Mouse (Mus musculus) MEL (cell line): ENCODE measurements around the gene Krt1. TPM values are rescaled to one million over a fixed set of nuclear protein-coding genes. Genes with fewer than 3 reads are reported as not detected.

Experiments
- DNase-seq: peaks from one replicate; pipeline ENCODE4 v3.0.0; 2011; ENCODE audit warnings: low read depth, low spot score
- H3K27ac ChIP-seq: 2 replicates; pipeline ENCODE4 v1.5.1; 2012; ENCODE audit warnings: low read depth, mild to moderate bottlenecking, control low read depth, low read length, moderate library complexity; ENCODE audit not compliant: control insufficient read depth
- H3K27me3 ChIP-seq, 2 experiments: fragments of 150-350 bp in 1 of 2; sonication (generic) in 1 of 2; 2 replicates each; pipeline ENCODE4 v1.6.1; 2012; ENCODE audit warnings: low read length in 2 of 2, mild to moderate bottlenecking in 2 of 2, improper control_type of control experiment in 1 of 2, moderate library complexity in 1 of 2; ENCODE audit not compliant: insufficient read depth in 2 of 2, control insufficient read depth in 1 of 2
- H3K36me3 ChIP-seq, 2 experiments: 2 replicates each; pipeline ENCODE4 v1.6.1; 2012 to 2014; ENCODE audit warnings: low read length in 2 of 2, improper control_type of control experiment in 1 of 2, inconsistent platforms in 1 of 2, mild to moderate bottlenecking in 1 of 2; ENCODE audit not compliant: insufficient read depth in 2 of 2, control insufficient read depth in 1 of 2
- H3K4me1 ChIP-seq, 2 experiments: fragments of 150-350 bp in 1 of 2; sonication (generic) in 1 of 2; 2 replicates each; pipeline ENCODE4 v1.6.1; 2012; ENCODE audit warnings: low read length in 2 of 2, improper control_type of control experiment in 1 of 2, mild to moderate bottlenecking in 1 of 2; ENCODE audit not compliant: insufficient read depth in 2 of 2, control insufficient read depth in 1 of 2
- H3K4me3 ChIP-seq, 2 experiments: fragments of 150-350 bp in 1 of 2; sonication (generic) in 1 of 2; 2 replicates each; pipeline ENCODE4 v1.5.1; 2012; ENCODE audit warnings: low read depth in 2 of 2, low read length in 2 of 2, mild to moderate bottlenecking in 2 of 2, moderate library complexity in 2 of 2, control low read depth in 1 of 2, improper control_type of control experiment in 1 of 2; ENCODE audit not compliant: control insufficient read depth in 1 of 2, insufficient read depth in 1 of 2
- H3K79me2 ChIP-seq: 2 replicates; pipeline ENCODE4 v1.6.1; 2012; ENCODE audit warnings: mild to moderate bottlenecking, low read length, moderate library complexity; ENCODE audit not compliant: control insufficient read depth, poor library complexity, insufficient read depth
- H3K9ac ChIP-seq: 2 replicates; pipeline ENCODE4 v1.6.1; 2012; ENCODE audit warnings: low read depth, mild to moderate bottlenecking, control low read depth, low read length, moderate library complexity; ENCODE audit not compliant: control insufficient read depth, poor library complexity, severe bottlenecking
- H3K9me3 ChIP-seq: fragments of 150-350 bp; sonication (generic); replicated peaks from 2 replicates; pipeline ENCODE4 v1.6.1; 2012; ENCODE audit warnings: mild to moderate bottlenecking, low read length, improper control_type of control experiment, moderate library complexity; ENCODE audit not compliant: insufficient read depth
- BHLHE40 ChIP-seq: IDR thresholded peaks from 2 replicates; pipeline ENCODE4 v1.6.1; 2012; ENCODE audit warnings: low read depth, mild to moderate bottlenecking, inconsistent platforms, low read length, improper control_type of control experiment, borderline replicate concordance
- CHD1 ChIP-seq: IDR thresholded peaks from 2 replicates; pipeline ENCODE4 v1.6.1; 2012; ENCODE audit warnings: low read depth, mild to moderate bottlenecking, inconsistent platforms, low read length, improper control_type of control experiment
- E2F4 ChIP-seq: IDR thresholded peaks from 2 replicates; pipeline ENCODE4 v1.6.1; 2011; ENCODE audit warnings: low read depth, low read length, improper control_type of control experiment, borderline replicate concordance
- ELF1 ChIP-seq: IDR thresholded peaks from 2 replicates; pipeline ENCODE4 v1.6.1; 2014; ENCODE audit warnings: low read depth, mild to moderate bottlenecking, inconsistent platforms, low read length, improper control_type of control experiment, moderate library complexity
- JUND ChIP-seq: IDR thresholded peaks from 2 replicates; pipeline ENCODE4 v1.6.1; 2011; ENCODE audit warnings: low read depth, mild to moderate bottlenecking, improper control_type of control experiment, low read length
- KAT2A ChIP-seq: conservative IDR thresholded peaks from 2 replicates; pipeline ENCODE4 v1.6.1; 2012; ENCODE audit warnings: low read depth, low read length, improper control_type of control experiment, inconsistent platforms
- MXI1 ChIP-seq: IDR thresholded peaks from 2 replicates; pipeline ENCODE4 v1.6.1; 2011; ENCODE audit warnings: mild to moderate bottlenecking, low read depth, low read length, improper control_type of control experiment
- MYB ChIP-seq: IDR thresholded peaks from 2 replicates; pipeline ENCODE4 v1.6.1; 2011; ENCODE audit warnings: mild to moderate bottlenecking, low read depth, low read length, improper control_type of control experiment
- NRF1 ChIP-seq: IDR thresholded peaks from 2 replicates; pipeline ENCODE4 v1.6.1; 2014; ENCODE audit warnings: low read depth, mild to moderate bottlenecking, inconsistent platforms, low read length, improper control_type of control experiment, moderate library complexity; ENCODE audit not compliant: poor library complexity, insufficient read depth, severe bottlenecking
- POLR2AphosphoS2 ChIP-seq: IDR thresholded peaks from 2 replicates; pipeline ENCODE4 v1.6.1; 2011; ENCODE audit warnings: low read length, improper control_type of control experiment
- RAD21 ChIP-seq: IDR thresholded peaks from 2 replicates; pipeline ENCODE4 v1.6.1; 2011; ENCODE audit warnings: mild to moderate bottlenecking, low read depth, low read length, improper control_type of control experiment
- TCF12 ChIP-seq: IDR thresholded peaks from 2 replicates; pipeline ENCODE4 v1.6.1; 2014; ENCODE audit warnings: low read depth, mild to moderate bottlenecking, inconsistent platforms, low read length, improper control_type of control experiment, moderate library complexity
- USF1 ChIP-seq: IDR thresholded peaks from 2 replicates; pipeline ENCODE4 v1.6.1; 2014; ENCODE audit warnings: low read depth, mild to moderate bottlenecking, inconsistent platforms, low read length, improper control_type of control experiment, moderate library complexity
- ZKSCAN1 ChIP-seq: IDR thresholded peaks from 2 replicates; pipeline ENCODE4 v1.6.1; 2012; ENCODE audit warnings: low read depth, mild to moderate bottlenecking, inconsistent platforms, low read length, improper control_type of control experiment, moderate library complexity
- polyA plus RNA-seq, 2 experiments: library from polyadenylated mRNA; stranded (reverse) in 1 of 2; unstranded in 1 of 2; fragments of >175 nt in 1 of 2; fragments of >200 nt in 1 of 2; gene quantifications; 2 replicates each; pipeline versions ENCODE4 v1.2.1 to v1.2.4; 2012; ENCODE audit warnings: low replicate concordance in 2 of 2, low read depth in 1 of 2; ENCODE audit not compliant: insufficient read length in 2 of 2, insufficient read depth in 1 of 2, missing spikeins in 1 of 2
- total RNA-seq: library from RNA; depleted of rRNA; stranded (reverse); fragments of 300-350 nt; gene quantifications from 2 replicates; pipeline ENCODE4 v1.2.3, GENCODE M21; 2012

Gene Krt1
- total and polyA plus RNA-seq, 3 experiments = not detected

- no peak for DNase-seq
- Histone ChIP-seq H3K79me2 (no peaks in the 10 kb centered on the region), H3K36me3 (no peaks in the 10 kb centered on the region), H3K27ac (no peak overlapping the region), H3K4me1 (no peaks in the 10 kb centered on the region), H3K9me3 (no peaks in the 10 kb centered on the region), H3K9ac (no peak overlapping the region), H3K27me3 (no peaks in the 10 kb centered on the region), H3K4me3 (no peak overlapping the region)
- TF ChIP-seq CHD1 = no peak
- no peak for TF ChIP-seq JUND
- TF ChIP-seq E2F4 = no peak
- no peak for TF ChIP-seq BHLHE40
- no peak for TF ChIP-seq RAD21
- no peak for TF ChIP-seq POLR2AphosphoS2
- TF ChIP-seq ELF1 = no peak
- no peak for TF ChIP-seq TCF12
- no peak for TF ChIP-seq USF1
- TF ChIP-seq MXI1 = no peak
- TF ChIP-seq KAT2A = no peak
- TF ChIP-seq MYB = no peak
- TF ChIP-seq ZKSCAN1 = no peak
- TF ChIP-seq NRF1 = no peak
These were observed 28.8 kb downstream of the Krt1 start for GRCm38 (mm10) chr15:101821786-101822185.

DNA sequence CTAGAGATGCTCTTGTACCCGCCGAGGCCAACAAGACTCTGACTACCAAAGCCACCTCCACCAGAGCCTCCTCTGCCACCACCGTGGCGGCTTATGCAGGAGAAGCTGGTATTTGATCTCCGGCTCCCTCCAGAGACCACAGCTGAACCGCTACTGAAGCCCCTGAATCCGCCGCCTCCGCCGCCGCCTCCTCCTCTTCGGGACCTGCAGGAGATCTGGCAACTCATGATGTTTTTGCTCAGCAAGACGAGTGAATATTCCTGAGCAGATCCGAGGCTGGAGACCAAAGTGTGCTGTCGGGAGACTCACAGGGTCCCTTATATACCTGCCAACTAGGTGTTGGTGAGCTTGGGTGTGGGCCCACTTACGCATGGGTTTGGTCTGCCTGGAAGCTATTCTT, 32.7 kb downstream of the Krt1 start, which contains the start of gene Krt2:
TSS of gene Krt2 (minus strand) at position 295 of the 400 bp plus-strand sequence.
- H3K27me3 ChIP-seq = no peaks in the 10 kb centered on the region
- no peaks in the 10 kb centered on the region for H3K9me3 ChIP-seq
- DNase-seq = no peak
- no peaks in the 10 kb centered on the region for H3K79me2 ChIP-seq
- H3K36me3 ChIP-seq = no peaks in the 10 kb centered on the region
- H3K9ac ChIP-seq = no peak within 1 kb of the TSS
- H3K4me1 ChIP-seq = no peaks in the 10 kb centered on the region
- TF ChIP-seq RAD21 = no peak
- no peak for TF ChIP-seq ZKSCAN1
- H3K27ac ChIP-seq = no peak within 1 kb of the TSS
- H3K4me3 ChIP-seq = no peak within 1 kb of the TSS
